Mouse (Mus musculus): ENCODE data around the gene Ltbp2. TPM values are rescaled to one million over a fixed set of nuclear protein-coding genes. Genes with fewer than 3 reads are reported as not detected.

Gene Ltbp2
- polyA plus RNA-seq, 1 experiment, result 2.1 TPM

Other genes with a start within 250 kb of the Ltbp2 start
- not detected in 2 replicates for gene Vrtn, start 235.5 kb downstream of the Ltbp2 start, polyA plus RNA-seq (2012; rRNA removed)
- 0.04 and 0.21 TPM in 2 replicates for gene Syndig1l, start 177.7 kb downstream of the Ltbp2 start, polyA plus RNA-seq (2012; rRNA removed)
- 74.5 and 103 TPM in 2 replicates for gene Npc2, start 103.4 kb downstream of the Ltbp2 start, polyA plus RNA-seq (2012; rRNA removed)
- 49.3 and 51.8 TPM in 2 replicates for gene Isca2, start 103.3 kb downstream of the Ltbp2 start, polyA plus RNA-seq (2012; rRNA removed)
- 58.2 and 70.8 TPM in 2 replicates for gene Fcf1, start 94.4 kb upstream of the Ltbp2 start, polyA plus RNA-seq (2012; rRNA removed)
- gene Arel1, start 94.4 kb upstream of the Ltbp2 start, polyA plus RNA-seq (2012; rRNA removed), result 18.4 and 28.4 TPM in 2 replicates
- gene Ylpm1, start 119.8 kb upstream of the Ltbp2 start, polyA plus RNA-seq (2012; rRNA removed), result 4.9 and 7.7 TPM in 2 replicates
- gene Prox2, start 234.2 kb upstream of the Ltbp2 start, polyA plus RNA-seq (2012; rRNA removed), result 0.46 and 0.81 TPM in 2 replicates
- 134 and 207 TPM in 2 replicates for gene Dlst, start 234.3 kb upstream of the Ltbp2 start, polyA plus RNA-seq (2012; rRNA removed)